8 mouse cellular contexts compared by ENCODE assay signal in genomic region chr19:53528752-53529454, GRCm38 (mm10). TPM values are rescaled to one million over a fixed set of nuclear protein-coding genes. Genes with fewer than 3 reads are reported as not detected.
DNase-seq lines count a peak whose midpoint lies in the region; ATAC-seq and TF ChIP-seq lines count a peak whose summit lies in the region.

Gene Dusp5 (plus strand): TSS chr19:53529109.

- peak within 1 kb of the TSS; percentile 90 for H3K27ac ChIP-seq in hindbrain, embryonic 10.5 days
- peak within 1 kb of the TSS; percentile 74 for H3K27ac ChIP-seq in lung, postnatal 0 days (ENCODE audit: low read length)

- H3K4me3 ChIP-seq in hindbrain, embryonic 10.5 days, result peak within 1 kb of the TSS; percentile 80
- peak within 1 kb of the TSS; percentile 67 for H3K4me3 ChIP-seq in lung, postnatal 0 days (ENCODE audit: low read depth, low read length)

- no peak for TF ChIP-seq EP300 in lung, postnatal 0 days (IDR thresholded peaks at IDR 0.05)

- H3K27me3 ChIP-seq in hindbrain, embryonic 10.5 days (ENCODE audit: insufficient read depth, poor library complexity, severe bottlenecking), result peaks cover 59% of the 10 kb centered on the region
- H3K27me3 ChIP-seq in lung, postnatal 0 days (replicated peaks; ENCODE audit: insufficient read depth, low read length), result 0 out of 2 replicates have a peak, but pooled peaks cover 3% of the 10 kb centered on the region

- H3K9ac ChIP-seq in lung, postnatal 0 days (replicated peaks; ENCODE audit: low read depth), result peak within 1 kb of the TSS; percentile 76

- peak; percentile 85 for ATAC-seq in frontal cortex, adult (ENCODE audit: low TSS enrichment)
- peak; percentile 97 for ATAC-seq in lung, postnatal 0 days

- H3K9me3 ChIP-seq in hindbrain, embryonic 10.5 days, result no peaks in the 10 kb centered on the region
- no peaks in the 10 kb centered on the region for H3K9me3 ChIP-seq in lung, postnatal 0 days (ENCODE audit: low read length)

- peak; percentile 99 for DNase-seq in MEL-GATA-1-ER (ENCODE audit: extremely low read depth, low read depth)
- peak; percentile 99 for DNase-seq in cerebellum, adult 8-10 months
- peak; percentile 97 for DNase-seq in hindbrain, embryonic 10.5 days (ENCODE audit: low spot score)
- peak; percentile 96 for DNase-seq in layer of hippocampus, adult 9-11 months
- DNase-seq in lung, postnatal 0 days (ENCODE audit: low spot score), result peak; percentile 96
- peak; percentile 99 for DNase-seq in ovary, postnatal 14 days (ENCODE audit: low spot score)
- DNase-seq in thymus, postnatal 14 days, result peak; percentile 100

- H3K4me2 ChIP-seq in lung, postnatal 0 days (replicated peaks; ENCODE audit: low read depth, low read length), result peak within 1 kb of the TSS; percentile 85

- peak; percentile 59 for TF ChIP-seq CTCF in lung, postnatal 0 days (IDR thresholded peaks at IDR 0.05)

- H3K4me1 ChIP-seq in hindbrain, embryonic 10.5 days (replicated peaks), result peaks cover 57% of the 10 kb centered on the region
- peaks cover 9% of the 10 kb centered on the region; the same call in 1 of the 2 replicates for H3K4me1 ChIP-seq in lung, postnatal 0 days (ENCODE audit: insufficient read depth, low read depth, low read length)

- H3K36me3 ChIP-seq in hindbrain, embryonic 10.5 days, result no peaks in the 10 kb centered on the region
- no peaks in the 10 kb centered on the region for H3K36me3 ChIP-seq in lung, postnatal 0 days (ENCODE audit: insufficient read depth, low read length)

- WGBS in hindbrain, embryonic 10.5 days, result under 1% methylated on average over 84 of the region's 84 CpGs
- WGBS in lung, postnatal 0 days, result under 1% methylated on average over 77 of the region's 84 CpGs

RNA-seq across cellular contexts. Expression of gene Dusp5, which starts in this region (rescaled TPM):
- 3.8 and 4.7 TPM in 2 replicates for polyA plus RNA-seq in hindbrain, embryonic 10.5 days (2016; fragmentation: Nextera tagmentation; extraction: Ambion mirVana)
- polyA plus RNA-seq in lung, postnatal 0 days (2015; fragmentation: Nextera tagmentation; extraction: Ambion mirVana), result 10.6 and 10.9 TPM in 2 replicates

Comparison
In these comparisons a context has a peak if more than half of its experiments do, and no peak if none do; other contexts are left out.
1. Peak in every context shown above with its lines: DNase-seq, ATAC-seq, H3K4me3 ChIP-seq and H3K27ac ChIP-seq.